Mouse (Mus musculus): ENCODE results near the gene Cfap97d2.

GRCm38 (mm10) chr8:13665538-13665937, 40.2 kb upstream of the Cfap97d2 start:
- TF ChIP-seq CTCF (IDR thresholded peaks at IDR 0.05; ENCODE audit: insufficient read depth, low read depth, low read length): no peak
- no peak for TF ChIP-seq POLR2A (IDR thresholded peaks at IDR 0.05; ENCODE audit: insufficient read depth, low read depth, low read length)

Data from olfactory bulb, adult 2 months (tissue).